Mouse (Mus musculus) testis, adult 2 months (tissue): Measurements from ENCODE around the gene Sorl1.

Experiments used
- CTCF ChIP-seq: fragments of 200-500 bp; IDR thresholded peaks from 2 replicates; pipeline ENCODE4 v1.5.1; 2012; ENCODE audit warnings: low read depth, mild to moderate bottlenecking, inconsistent platforms, low read length, moderate library complexity; ENCODE audit not compliant: control insufficient read depth, insufficient read depth, insufficient replicate concordance
- POLR2A ChIP-seq: fragments of 200-500 bp; IDR thresholded peaks from 2 replicates; pipeline ENCODE4 v1.6.1; 2012; ENCODE audit warnings: low read depth, mild to moderate bottlenecking, inconsistent platforms, low read length, moderate library complexity; ENCODE audit not compliant: control insufficient read depth

- no peak for TF ChIP-seq POLR2A
- no peak for TF ChIP-seq CTCF
Observed at GRCm38 (mm10) chr9:41975968-41976367, 148.1 kb downstream of the Sorl1 start.
